Mouse (Mus musculus) lung, adult 2 months (tissue): ENCODE measurements around the gene Olfr309.

Experiments used
- CTCF ChIP-seq: fragments of 200-500 bp; IDR thresholded peaks from 2 replicates; pipeline ENCODE4 v1.5.1; 2011; ENCODE audit warnings: mild to moderate bottlenecking, low read length, control low read depth; ENCODE audit not compliant: insufficient read depth
- POLR2A ChIP-seq: fragments of 200-500 bp; IDR thresholded peaks from 2 replicates; pipeline ENCODE4 v1.6.1; 2011; ENCODE audit warnings: low read depth, mild to moderate bottlenecking, control low read depth, low read length, borderline replicate concordance; ENCODE audit errors: extremely low read depth

DNA sequence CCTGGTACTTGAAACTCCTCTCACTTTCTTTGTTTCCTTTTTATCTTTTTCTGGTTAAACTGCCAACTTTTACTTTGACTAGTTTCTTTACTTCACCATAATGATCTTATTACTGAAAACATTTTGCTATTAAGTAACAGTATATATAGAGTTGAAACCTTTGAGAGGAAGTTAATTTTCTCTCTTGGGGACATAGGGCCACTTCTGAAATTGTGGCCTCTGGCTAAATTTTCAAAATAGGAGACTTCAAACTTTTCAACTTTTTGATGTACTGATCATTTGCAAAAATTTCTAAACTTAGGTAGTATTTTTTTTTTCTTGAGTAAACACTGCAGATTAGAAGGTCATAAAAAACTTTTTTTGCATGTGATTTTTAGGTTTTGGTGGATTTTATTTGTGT is 12.0 kb upstream of the Olfr309 start, which contains the start of gene Olfr308:
- TF ChIP-seq CTCF: no peak
- TF ChIP-seq POLR2A: no peak
